In genomic region chr9:78012066-78012465, GRCm38 (mm10) we compare ENCODE assay signal across 30 mouse cellular contexts. TPM values are rescaled to one million over a fixed set of nuclear protein-coding genes. Genes with fewer than 3 reads are reported as not detected.
DNase-seq lines count a peak whose midpoint lies in the region; TF ChIP-seq lines count a peak whose summit lies in the region.
"Had no signal": no experiment of that assay in that cellular context is flagged by ENCODE, and none has a peak within 500 bp of the region (broad histone marks: within the 10 kb centered on the region; RNA-seq: fewer than 3 reads in every experiment).

No protein-coding gene starts in this region.

- no peaks in the 10 kb centered on the region for H3K27me3 ChIP-seq in myocyte (ENCODE audit: control insufficient read depth, insufficient read depth, insufficient read length)
- H3K27me3 ChIP-seq: CH12.LX; embryonic facial prominence, embryonic 12.5 days; forebrain, embryonic 12.5 days; Patski had no signal

- no peak for TF ChIP-seq POLR2A in myocyte (IDR thresholded peaks at IDR 0.05; ENCODE audit: insufficient read length, low read depth)

- peak overlapping the region; percentile 13 for H3K4me2 ChIP-seq in myocyte (ENCODE audit: low read depth)
- H3K4me2 ChIP-seq: embryonic facial prominence, embryonic 12.5 days; forebrain, embryonic 12.5 days had no signal

- H3K4me3 ChIP-seq in myocyte: no peak overlapping the region
- no peak overlapping the region for H3K4me3 ChIP-seq in layer of hippocampus, adult 2 months
- H3K4me3 ChIP-seq: embryonic facial prominence, embryonic 10.5 days; embryonic facial prominence, embryonic 12.5 days; erythroblast, embryonic 14.5 days; forebrain, embryonic 10.5 days; forebrain, embryonic 12.5 days had no signal

- no peaks in the 10 kb centered on the region for H3K36me3 ChIP-seq in myocyte (ENCODE audit: control insufficient read depth, insufficient read depth)
- H3K36me3 ChIP-seq: embryonic facial prominence, embryonic 10.5 days; embryonic facial prominence, embryonic 12.5 days; forebrain, embryonic 10.5 days; forebrain, embryonic 12.5 days; G1E had no signal

- DNase-seq in Muller cell, postnatal 12 days (ENCODE audit: inconsistent ontology term): peak; percentile 45
- DNase-seq in adipocyte (ENCODE audit: low spot score): peak; percentile 15
- no peak for DNase-seq in retina, postnatal 1 day
- no peak for DNase-seq in layer of hippocampus, adult 2 months (ENCODE audit: low spot score in 2 of 2)
- DNase-seq in ovary, adult 18-20 months (ENCODE audit: low spot score): no peak
- DNase-seq: adrenal gland, adult 2 months; adrenal gland, postnatal 10 days; adrenal gland, postnatal 25 days; B cell, adult 2 months; cerebellum, adult 11 months; cerebellum, adult 18-20 months; cerebellum, adult 8-10 months; cerebellum, adult 9-11 months; cerebellum, postnatal 25 days had no signal

- H3K27ac ChIP-seq in layer of hippocampus, adult 2 months: no peak overlapping the region
- H3K27ac ChIP-seq: embryonic facial prominence, embryonic 10.5 days; embryonic facial prominence, embryonic 12.5 days; forebrain, embryonic 10.5 days; forebrain, embryonic 12.5 days had no signal

- H3ac ChIP-seq in myocyte (ENCODE audit: control insufficient read depth, insufficient read length): no peak overlapping the region

- no peak for TF ChIP-seq CTCF in layer of hippocampus, adult 2 months (conservative IDR thresholded peaks at IDR 0.05)

- H3K79me2 ChIP-seq in myocyte (ENCODE audit: control insufficient read depth, insufficient read depth): no peaks in the 10 kb centered on the region

TF ChIP-seq in myocyte, 11 proteins besides CTCF, POLR2A, EP300 and RAD21:
- no peak for TF ChIP-seq TCF12 (IDR thresholded peaks at IDR 0.05; ENCODE audit: insufficient read depth, poor library complexity, severe bottlenecking)
- no peak for TF ChIP-seq MYOG (IDR thresholded peaks at IDR 0.05; ENCODE audit: control insufficient read depth in 1 of 3, insufficient read depth in 1 of 3, insufficient read length in 2 of 3, low read depth in 2 of 3)
- no peak for TF ChIP-seq REST (IDR thresholded peaks at IDR 0.05; ENCODE audit: insufficient read depth, insufficient read length)
- TF ChIP-seq USF1 (IDR thresholded peaks at IDR 0.05; ENCODE audit: low read depth): peak; percentile 25

RNA-seq across cellular contexts. Expression of gene Gcm1, which starts 39.7 kb away (rescaled TPM):
- polyA plus RNA-seq in myocyte (2012; fragmentation: generic; extraction: Trizol): not detected
- not detected for total RNA-seq in layer of hippocampus, adult 2 months (2021)
- total RNA-seq: adrenal gland, adult 2 months; adrenal gland, postnatal 10 days; adrenal gland, postnatal 25 days; adrenal gland, postnatal 4 days; CH12.LX had no signal
- polyA plus RNA-seq: adrenal gland, adult 2 months; brain, embryonic 14.5 days; CD4-positive, CD25-positive, alpha-beta regulatory T cell, adult 4 months; cortical plate, adult 2 months; erythroblast, embryonic 14.5 days; forebrain, embryonic 10.5 days; forebrain, embryonic 12.5 days; forebrain, embryonic 14.5 days; forebrain, embryonic 16.5 days; frontal cortex, adult 2 months; G1E had no signal

Comparison
In these comparisons a context has a peak if more than half of its experiments do, and no peak if none do; other contexts are left out.
1. DNase-seq: peak in Muller cell, postnatal 12 days (single experiment) and adipocyte (single experiment); none in retina, postnatal 1 day (single experiment), layer of hippocampus, adult 2 months (0 of 2) and ovary, adult 18-20 months (single experiment).